In genomic region chr7:66215911-66216310, GRCm38 (mm10) we compare ENCODE assay signal across 23 mouse cellular contexts.
"Had no signal": no experiment of that assay in that cellular context is flagged by ENCODE, and none has a peak within 500 bp of the region (broad histone marks: within the 10 kb centered on the region; RNA-seq: fewer than 3 reads in every experiment).

No protein-coding gene starts in this region.

- H3K27ac ChIP-seq: hindbrain, embryonic 13.5 days; hindbrain, embryonic 15.5 days; hindbrain, postnatal 0 days; intestine, embryonic 15.5 days; kidney, embryonic 15.5 days; kidney, postnatal 0 days; limb, embryonic 12.5 days; liver, embryonic 15.5 days had no signal

- DNase-seq: gastrocnemius, postnatal 14 days; gastrocnemius, postnatal 36 days; heart, adult 18-20 months; heart, postnatal 10 days; heart, postnatal 36 days; kidney, adult 11 months; kidney, adult 2 months; kidney, adult 9 months; kidney, postnatal 14 days; kidney, postnatal 36 days; layer of hippocampus, adult 9-11 months; layer of hippocampus, postnatal 36 days; left cerebral cortex, postnatal 4 days; liver, postnatal 0 days had no signal

- H3K4me2 ChIP-seq: heart, embryonic 12.5 days; hindbrain, embryonic 13.5 days; hindbrain, embryonic 15.5 days; intestine, embryonic 15.5 days; kidney, embryonic 15.5 days; limb, embryonic 12.5 days; liver, embryonic 15.5 days had no signal

- H3K36me3 ChIP-seq: heart, embryonic 12.5 days; hindbrain, embryonic 13.5 days; hindbrain, embryonic 15.5 days; intestine, embryonic 15.5 days; kidney, embryonic 15.5 days; limb, embryonic 12.5 days; liver, embryonic 15.5 days had no signal

- H3K9ac ChIP-seq: heart, embryonic 12.5 days; hindbrain, embryonic 13.5 days; hindbrain, embryonic 15.5 days; intestine, embryonic 15.5 days; kidney, embryonic 15.5 days; limb, embryonic 12.5 days; liver, embryonic 15.5 days; liver, postnatal 0 days had no signal

- ATAC-seq: hindbrain, postnatal 0 days; intestine, embryonic 15.5 days; liver, postnatal 0 days had no signal

- H3K9me3 ChIP-seq: hindbrain, embryonic 13.5 days; hindbrain, embryonic 15.5 days; intestine, embryonic 15.5 days; kidney, embryonic 15.5 days; limb, embryonic 12.5 days; liver, embryonic 15.5 days had no signal

- H3K27me3 ChIP-seq: heart, embryonic 12.5 days; hindbrain, embryonic 13.5 days; hindbrain, embryonic 15.5 days; intestine, embryonic 15.5 days; kidney, embryonic 15.5 days; limb, embryonic 12.5 days; liver, embryonic 15.5 days had no signal

- H3K4me3 ChIP-seq: heart, embryonic 12.5 days; hindbrain, embryonic 13.5 days; hindbrain, embryonic 15.5 days; intestine, embryonic 15.5 days; kidney, embryonic 15.5 days; limb, embryonic 12.5 days; liver, embryonic 15.5 days had no signal
